Mouse (Mus musculus): ENCODE data around the gene Ece2.

DNA sequence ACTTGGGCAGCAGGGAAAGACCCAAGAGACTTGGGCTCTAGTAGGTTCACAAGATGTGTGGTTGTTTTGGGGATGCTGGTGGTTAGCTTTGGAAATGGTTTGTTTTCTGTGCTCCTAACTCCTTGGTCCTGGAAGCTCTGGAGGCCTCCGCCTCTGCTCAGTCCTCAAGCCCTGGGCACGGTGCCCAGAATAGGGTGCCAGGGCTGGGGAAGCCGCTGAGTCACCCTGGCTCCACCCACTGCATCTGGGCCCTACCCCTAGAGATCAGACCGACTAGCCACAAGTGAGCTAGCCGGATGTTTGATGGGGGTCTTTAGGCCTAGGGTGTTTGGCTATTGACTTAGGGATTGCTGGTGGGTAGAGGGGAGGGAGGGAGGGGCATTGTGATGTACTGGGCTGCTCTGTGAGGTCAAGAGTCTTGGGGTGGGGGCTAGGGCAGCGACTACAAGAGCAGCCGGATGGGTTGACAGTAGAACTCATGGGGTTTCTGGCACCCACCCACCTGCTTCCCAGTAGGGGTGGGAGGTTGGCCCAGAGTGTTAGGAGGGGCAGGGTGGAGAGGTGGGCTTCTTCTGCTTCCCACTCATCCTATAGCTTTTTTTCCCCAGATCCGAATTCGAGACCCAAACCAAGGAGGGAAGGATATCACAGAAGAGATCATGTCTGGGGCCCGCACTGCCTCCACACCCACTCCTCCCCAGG is 48.5 kb downstream of the Ece2 start:
- TF ChIP-seq POLR2A (IDR thresholded peaks at IDR 0.05; ENCODE audit: control insufficient read depth, low read depth, low read length) (no peak; the same call in 1 of the 2 replicates), CTCF (IDR thresholded peaks at IDR 0.05; ENCODE audit: control insufficient read depth, insufficient read depth, insufficient replicate concordance, low read depth, low read length) (no peak)

All from testis, adult 2 months (tissue).